Mouse (Mus musculus) G1E-ER4 (cell line): ENCODE data around the gene Mvb12a. TPM values are rescaled to one million over a fixed set of nuclear protein-coding genes. Genes with fewer than 3 reads are reported as not detected.

Source experiments
- GATA1 ChIP-seq: IDR thresholded peaks from one replicate; pipeline ENCODE4 v1.8.0; 2012; ENCODE audit warnings: low read length, inconsistent platforms
- polyA plus RNA-seq: library from polyadenylated mRNA; stranded (reverse); fragments of >175 nt; gene quantifications from 2 replicates; pipeline ENCODE4 v1.2.3, GENCODE M21; 2012

Mvb12a gene
- polyA plus RNA-seq, 1 experiment = 147 TPM

GRCm38 (mm10) chr8:71572847-71573633, 30.3 kb downstream of the Mvb12a start:
- TF ChIP-seq GATA1 = no peak

DNA sequence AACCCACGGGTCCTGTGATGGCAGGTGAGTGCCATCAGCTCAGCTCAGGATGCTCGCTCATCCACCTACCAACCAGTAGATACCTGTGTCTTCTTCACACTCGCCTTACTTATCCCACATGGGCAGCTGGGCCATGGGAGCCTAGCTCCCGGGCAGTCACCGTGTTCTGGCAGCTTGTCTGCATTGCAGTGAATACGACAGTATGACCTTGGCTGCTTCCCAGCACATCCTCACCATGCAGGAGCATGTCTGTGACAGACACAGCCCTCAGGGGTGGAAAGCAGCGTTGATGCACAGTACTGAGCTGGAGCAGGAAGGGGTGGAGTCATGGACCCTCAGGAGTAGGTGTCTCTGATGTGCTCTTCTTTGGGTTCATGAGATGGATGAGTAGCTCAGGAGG, 31.7 kb downstream of the Mvb12a start:
- no peak for TF ChIP-seq GATA1

GRCm38 (mm10) chr8:71575020-71575419, 32.3 kb downstream of the Mvb12a start:
- no peak for TF ChIP-seq GATA1

DNA sequence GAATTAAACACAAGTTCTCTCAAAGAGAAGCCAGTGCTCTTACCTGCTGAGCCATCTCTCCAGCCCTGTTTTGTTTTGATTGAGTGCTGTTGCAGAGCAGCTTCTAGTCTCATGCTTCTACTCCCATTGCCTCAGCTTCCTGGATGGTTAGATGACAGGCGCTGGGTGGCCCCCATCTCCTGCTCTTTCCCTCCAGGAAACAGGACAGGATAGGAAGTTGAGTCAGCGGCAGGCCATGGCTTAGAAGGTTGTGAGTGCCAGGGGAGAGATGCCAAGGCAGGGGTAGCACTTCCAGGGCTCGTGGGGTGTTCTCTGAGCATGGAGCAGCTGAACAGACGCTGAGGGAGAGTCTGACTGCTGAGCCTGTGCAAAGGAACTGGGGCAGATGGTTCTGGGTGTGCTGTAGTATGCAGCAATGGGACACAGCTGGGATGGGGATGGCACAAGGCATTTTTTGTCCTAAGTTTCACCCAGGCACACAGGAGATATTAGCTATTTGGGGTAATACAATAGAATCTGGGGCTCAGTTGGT, 35.2 kb downstream of the Mvb12a start:
- no peak for TF ChIP-seq GATA1

DNA sequence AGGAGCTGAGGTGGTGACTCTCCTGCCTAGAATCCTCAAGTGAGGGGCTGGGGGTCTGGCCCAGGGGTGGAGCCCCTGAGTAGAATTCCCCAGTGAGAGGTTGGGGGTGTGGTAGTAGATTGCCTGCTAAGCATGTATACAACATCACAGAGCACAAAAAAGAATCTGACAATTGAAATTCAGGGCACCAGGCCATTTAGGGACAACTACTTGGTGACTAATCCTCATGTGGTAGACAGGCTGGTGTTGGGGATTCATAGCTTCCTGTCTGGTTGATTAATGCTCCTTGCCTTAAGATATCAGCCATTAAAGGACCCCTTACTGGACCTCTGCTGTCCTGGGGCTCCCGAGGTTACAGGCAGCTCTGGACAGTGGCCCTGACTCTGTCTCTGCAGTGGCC, 36.3 kb downstream of the Mvb12a start:
- no peak for TF ChIP-seq GATA1

DNA sequence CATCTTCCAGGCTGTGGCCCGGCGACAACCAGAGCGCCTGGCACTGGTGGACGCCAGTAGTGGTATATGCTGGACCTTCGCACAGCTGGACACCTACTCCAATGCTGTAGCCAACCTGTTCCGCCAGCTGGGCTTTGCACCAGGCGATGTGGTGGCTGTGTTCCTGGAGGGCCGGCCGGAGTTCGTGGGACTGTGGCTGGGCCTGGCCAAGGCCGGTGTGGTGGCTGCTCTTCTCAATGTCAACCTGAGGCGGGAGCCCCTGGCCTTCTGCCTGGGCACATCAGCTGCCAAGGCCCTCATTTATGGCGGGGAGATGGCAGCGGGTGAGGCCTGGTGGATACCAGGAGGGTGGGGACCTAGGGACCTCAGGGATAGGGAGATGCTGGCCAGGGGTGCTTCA, 36.8 kb downstream of the Mvb12a start:
- no peak for TF ChIP-seq GATA1

GRCm38 (mm10) chr8:71580201-71580600, 37.5 kb downstream of the Mvb12a start:
- no peak for TF ChIP-seq GATA1

DNA sequence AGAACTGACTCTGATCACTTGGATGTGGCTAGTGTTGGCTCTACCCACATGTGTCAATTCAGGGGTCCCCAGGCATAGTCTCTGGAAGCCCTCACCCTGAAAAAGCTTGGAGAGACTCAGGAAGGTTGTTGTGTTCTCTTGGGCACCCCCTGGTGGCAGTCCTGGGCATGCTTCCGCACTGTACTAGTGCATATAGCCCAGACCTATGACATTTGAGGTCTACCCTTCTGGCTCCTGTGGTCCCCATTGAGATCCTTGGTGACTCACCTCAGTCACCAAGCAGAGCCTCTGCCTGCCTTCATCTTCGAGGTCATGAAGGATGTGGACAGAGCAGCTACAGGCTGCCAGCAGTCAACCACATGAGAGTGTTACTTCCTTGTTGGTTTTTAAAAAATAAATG, 44.2 kb downstream of the Mvb12a start:
- no peak for TF ChIP-seq GATA1

GRCm38 (mm10) chr8:71588762-71589161, 46.0 kb downstream of the Mvb12a start:
- no peak for TF ChIP-seq GATA1

- no peak for TF ChIP-seq GATA1
These were observed 48.3 kb downstream of the Mvb12a start for GRCm38 (mm10) chr8:71591017-71591416.

- no peak for TF ChIP-seq GATA1
These were observed 49.0 kb downstream of the Mvb12a start, which contains the start of gene Pgls for GRCm38 (mm10) chr8:71591471-71592373. Pgls (plus strand) TSS chr8:71592176.

DNA sequence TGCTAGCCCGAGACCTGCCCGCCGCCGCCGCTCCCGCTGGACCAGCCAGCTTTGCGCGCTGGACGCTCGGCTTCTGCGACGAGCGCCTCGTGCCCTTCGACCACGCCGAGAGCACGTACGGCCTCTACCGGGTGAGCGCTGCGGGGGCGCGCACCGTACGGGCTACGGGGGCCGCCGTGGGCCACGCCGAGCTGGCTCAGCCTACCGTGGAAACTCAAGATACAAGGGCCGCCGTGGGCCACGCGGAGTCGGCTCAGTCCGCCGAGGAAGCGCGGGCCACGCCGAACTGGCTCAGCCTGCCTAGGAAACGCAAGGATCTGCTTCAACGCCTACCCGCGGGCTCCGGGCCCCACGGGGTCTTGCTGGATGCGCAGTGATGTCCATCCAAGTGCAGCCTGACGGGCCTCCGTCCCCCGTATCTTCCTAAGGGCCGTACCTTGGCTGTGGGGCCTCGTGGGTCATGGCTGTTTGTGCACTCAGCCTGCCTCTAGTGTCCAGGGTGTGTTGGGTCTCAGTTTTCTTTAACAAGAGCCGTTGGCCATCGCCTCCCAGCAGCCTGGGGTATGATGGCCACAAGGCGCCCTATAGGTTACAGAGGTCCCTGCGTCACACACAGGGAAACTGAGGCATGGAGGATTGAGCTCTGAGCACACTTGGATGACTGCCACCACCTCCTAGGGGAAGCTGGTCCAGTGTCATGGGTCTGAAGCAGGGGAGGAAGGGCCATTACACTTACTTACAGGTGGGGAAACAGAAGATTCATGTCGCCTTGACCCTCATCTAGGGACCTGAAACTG, 49.9 kb downstream of the Mvb12a start:
- TF ChIP-seq GATA1 = no peak

- TF ChIP-seq GATA1 = no peak
These were observed 51.0 kb downstream of the Mvb12a start for GRCm38 (mm10) chr8:71593556-71594323.

GRCm38 (mm10) chr8:71594324-71594722, 51.6 kb downstream of the Mvb12a start:
- TF ChIP-seq GATA1 = no peak

- no peak for TF ChIP-seq GATA1
These were observed 53.1 kb downstream of the Mvb12a start for GRCm38 (mm10) chr8:71595862-71596261.
